Mouse (Mus musculus): ENCODE results near the gene Nrgn. TPM values are rescaled to one million over a fixed set of nuclear protein-coding genes. Genes with fewer than 3 reads are reported as not detected.

Gene Nrgn
- polyA plus RNA-seq, 1 experiment from 2014 or later, result 3.7 TPM

- Histone ChIP-seq H3K4me2 (replicated peaks) (no peak overlapping the region), H3K9me3 (no peaks in the 10 kb centered on the region), H3K27me3 (no peaks in the 10 kb centered on the region), H3K27ac (no peak overlapping the region), H3K9ac (replicated peaks) (no peak overlapping the region), H3K4me1 (replicated peaks) (0 out of 2 replicates have a peak, but pooled peaks cover 2% of the 10 kb centered on the region), H3K4me3 (replicated peaks) (no peak overlapping the region), H3K36me3 (peaks cover 31% of the 10 kb centered on the region)
- no peak for ATAC-seq
- 74% methylated on average over 1 of the region's 1 CpGs for WGBS
Measured at GRCm38 (mm10) chr9:37517467-37517866, 35.2 kb downstream of the Nrgn start.

- H3K4me2 ChIP-seq (replicated peaks), result no peak overlapping the region
- H3K9ac ChIP-seq (replicated peaks), result no peak overlapping the region
- H3K27me3 ChIP-seq, result no peaks in the 10 kb centered on the region
- WGBS, result 79% methylated on average over 3 of the region's 3 CpGs
- H3K9me3 ChIP-seq, result no peaks in the 10 kb centered on the region
- ATAC-seq, result no peak
- H3K4me1 ChIP-seq (replicated peaks), result 0 out of 2 replicates have a peak, but pooled peaks cover 2% of the 10 kb centered on the region
- peaks cover 8% of the 10 kb centered on the region for H3K36me3 ChIP-seq
- no peak overlapping the region for H3K4me3 ChIP-seq (replicated peaks)
- H3K27ac ChIP-seq, result no peak overlapping the region
Measured at GRCm38 (mm10) chr9:37514456-37514855, 38.2 kb downstream of the Nrgn start.

DNA sequence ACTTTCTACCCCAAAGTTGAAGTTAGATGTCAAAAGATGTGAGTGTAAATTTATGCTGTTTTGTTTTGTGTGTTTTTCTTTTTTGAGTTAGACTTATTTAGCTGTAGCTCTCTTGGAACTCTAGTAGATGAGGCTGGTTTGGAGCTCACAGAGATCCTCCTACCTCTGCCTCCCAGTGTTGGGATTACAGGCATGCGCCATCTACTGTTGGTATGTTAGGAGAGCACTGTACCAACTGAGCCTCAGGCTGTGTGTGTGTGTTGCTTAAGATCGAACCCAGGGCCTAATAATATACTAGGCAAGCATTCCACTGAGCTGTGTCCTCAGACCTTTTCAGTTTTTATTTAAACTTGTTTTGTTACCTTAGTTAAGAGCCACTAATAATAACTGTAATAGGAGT is 40.6 kb downstream of the Nrgn start:
- Histone ChIP-seq H3K9me3 (no peaks in the 10 kb centered on the region), H3K27me3 (no peaks in the 10 kb centered on the region), H3K4me3 (replicated peaks) (no peak overlapping the region), H3K4me2 (replicated peaks) (no peak overlapping the region), H3K4me1 (replicated peaks) (0 out of 2 replicates have a peak, but pooled peaks cover 2% of the 10 kb centered on the region), H3K27ac (no peak overlapping the region), H3K36me3 (no peaks in the 10 kb centered on the region), H3K9ac (replicated peaks) (no peak overlapping the region)
- WGBS, result 94% methylated on average over 2 of the region's 2 CpGs
- no peak for ATAC-seq

- 93% methylated on average over 1 of the region's 1 CpGs for WGBS
- no peak for ATAC-seq
- no peak overlapping the region for H3K27ac ChIP-seq
- no peak overlapping the region for H3K4me2 ChIP-seq (replicated peaks)
- no peaks in the 10 kb centered on the region for H3K4me1 ChIP-seq (replicated peaks)
- no peak overlapping the region for H3K4me3 ChIP-seq (replicated peaks)
- no peaks in the 10 kb centered on the region for H3K36me3 ChIP-seq
- no peaks in the 10 kb centered on the region for H3K27me3 ChIP-seq
- no peak overlapping the region for H3K9ac ChIP-seq (replicated peaks)
- 0 out of 2 replicates have a peak, but pooled peaks cover 3% of the 10 kb centered on the region for H3K9me3 ChIP-seq
Measured at GRCm38 (mm10) chr9:37506023-37506422, 46.7 kb downstream of the Nrgn start.

- no peak overlapping the region for H3K9ac ChIP-seq (replicated peaks)
- H3K4me3 ChIP-seq (replicated peaks), result no peak overlapping the region
- 0 out of 2 replicates have a peak, but pooled peaks cover 3% of the 10 kb centered on the region for H3K9me3 ChIP-seq
- no peaks in the 10 kb centered on the region for H3K27me3 ChIP-seq
- H3K27ac ChIP-seq, result no peak overlapping the region
- no peak for ATAC-seq
- H3K4me1 ChIP-seq (replicated peaks), result no peaks in the 10 kb centered on the region
- no peaks in the 10 kb centered on the region for H3K36me3 ChIP-seq
- H3K4me2 ChIP-seq (replicated peaks), result no peak overlapping the region
Measured at GRCm38 (mm10) chr9:37504348-37504747, 48.4 kb downstream of the Nrgn start.

GRCm38 (mm10) chr9:37501170-37501569 is 51.5 kb downstream of the Nrgn start:
- Histone ChIP-seq H3K4me1 (replicated peaks) (no peaks in the 10 kb centered on the region), H3K36me3 (no peaks in the 10 kb centered on the region), H3K27me3 (no peaks in the 10 kb centered on the region), H3K4me3 (replicated peaks) (no peak overlapping the region), H3K9ac (replicated peaks) (no peak overlapping the region), H3K27ac (no peak overlapping the region), H3K4me2 (replicated peaks) (no peak overlapping the region), H3K9me3 (0 out of 2 replicates have a peak, but pooled peaks cover 3% of the 10 kb centered on the region)
- no peak for ATAC-seq
- 97% methylated on average over 1 of the region's 1 CpGs for WGBS

DNA sequence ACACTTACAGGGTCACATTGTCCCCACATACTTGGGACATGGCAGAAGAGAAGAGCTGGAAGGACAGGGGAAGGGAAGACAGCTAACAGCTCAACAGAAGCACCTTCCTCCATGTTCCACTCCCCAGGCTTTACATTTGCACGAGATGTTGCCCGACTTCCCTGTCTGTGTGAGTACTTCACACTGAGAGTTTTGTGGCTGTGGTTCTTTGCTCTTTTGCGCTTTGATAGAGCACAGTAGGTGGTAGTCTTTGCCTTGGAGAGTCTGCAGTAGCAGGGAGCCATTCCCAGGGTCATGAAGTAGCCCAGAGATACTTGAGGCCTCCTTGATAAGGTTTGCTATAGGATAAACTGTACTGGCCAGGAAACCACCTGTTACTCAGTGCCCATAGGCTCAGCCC is 52.5 kb downstream of the Nrgn start:
- 0 out of 2 replicates have a peak, but pooled peaks cover 3% of the 10 kb centered on the region for H3K9me3 ChIP-seq
- no peak overlapping the region for H3K27ac ChIP-seq
- 76% methylated on average over 3 of the region's 3 CpGs for WGBS
- H3K4me1 ChIP-seq (replicated peaks), result no peaks in the 10 kb centered on the region
- no peak overlapping the region for H3K4me3 ChIP-seq (replicated peaks)
- no peak overlapping the region for H3K4me2 ChIP-seq (replicated peaks)
- no peaks in the 10 kb centered on the region for H3K36me3 ChIP-seq
- no peaks in the 10 kb centered on the region for H3K27me3 ChIP-seq
- no peak overlapping the region for H3K9ac ChIP-seq (replicated peaks)
- no peak for ATAC-seq

DNA sequence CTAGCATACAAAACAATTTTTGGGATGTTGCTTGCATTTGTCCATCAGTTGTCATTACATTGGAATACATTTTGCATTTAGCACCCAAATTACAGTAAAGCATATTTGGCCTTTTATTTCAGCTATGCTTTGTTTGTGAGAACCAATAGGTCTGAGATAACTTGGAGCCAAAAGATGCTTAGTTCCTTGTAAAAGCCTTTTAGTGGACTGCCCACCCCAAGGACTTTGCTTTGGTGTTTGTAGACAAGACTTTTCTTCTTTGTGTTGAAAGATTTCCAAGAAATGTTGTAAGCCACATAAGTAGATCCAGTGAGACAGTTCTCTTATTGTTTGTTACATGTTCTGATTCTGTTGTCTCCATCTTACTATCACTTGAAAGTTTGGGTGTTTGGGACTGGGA is 56.4 kb downstream of the Nrgn start:
- no peak overlapping the region for H3K4me3 ChIP-seq (replicated peaks)
- H3K9me3 ChIP-seq, result no peaks in the 10 kb centered on the region
- H3K27ac ChIP-seq, result no peak overlapping the region
- H3K4me1 ChIP-seq (replicated peaks), result peaks cover 8% of the 10 kb centered on the region
- no peak for ATAC-seq
- H3K36me3 ChIP-seq, result 0 out of 2 replicates have a peak, but pooled peaks cover 12% of the 10 kb centered on the region
- H3K4me2 ChIP-seq (replicated peaks), result no peak overlapping the region
- H3K9ac ChIP-seq (replicated peaks), result no peak overlapping the region
- no peaks in the 10 kb centered on the region for H3K27me3 ChIP-seq

DNA sequence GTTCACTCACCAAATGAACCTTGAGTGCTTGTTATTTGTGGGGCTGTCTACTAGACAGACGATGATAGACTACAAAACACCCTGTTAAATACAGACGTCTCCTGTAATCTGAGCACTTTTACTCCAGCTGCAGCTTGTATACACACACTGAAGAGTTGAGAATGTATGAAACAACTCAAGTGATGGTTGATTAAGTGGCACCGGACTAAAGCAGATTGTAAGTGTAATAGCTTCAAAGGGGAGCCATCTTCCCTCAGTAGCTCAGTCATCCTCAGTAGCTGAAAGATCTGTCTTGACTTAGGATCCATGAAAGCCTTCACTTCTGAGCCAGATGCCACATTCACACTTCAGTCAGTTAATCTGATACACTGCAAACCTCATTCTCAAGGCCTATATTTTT is 56.9 kb downstream of the Nrgn start:
- no peak for ATAC-seq
- no peak overlapping the region for H3K27ac ChIP-seq
- 81% methylated on average over 3 of the region's 3 CpGs for WGBS
- peaks cover 13% of the 10 kb centered on the region for H3K4me1 ChIP-seq (replicated peaks)
- 0 out of 2 replicates have a peak, but pooled peaks cover 12% of the 10 kb centered on the region for H3K36me3 ChIP-seq
- H3K4me2 ChIP-seq (replicated peaks), result no peak overlapping the region
- H3K9me3 ChIP-seq, result no peaks in the 10 kb centered on the region
- H3K9ac ChIP-seq (replicated peaks), result no peak overlapping the region
- H3K27me3 ChIP-seq, result no peaks in the 10 kb centered on the region
- H3K4me3 ChIP-seq (replicated peaks), result no peak overlapping the region

Other genes starting within 250 kb of the Nrgn start
- gene Ccdc15, start 204.5 kb downstream of the Nrgn start, polyA plus RNA-seq (2015; fragmentation: Nextera tagmentation; extraction: Ambion mirVana), result 10.8 and 10.9 TPM in 2 replicates
- gene Hepacam, start 185.6 kb downstream of the Nrgn start, polyA plus RNA-seq (2015; fragmentation: Nextera tagmentation; extraction: Ambion mirVana), result 2.2 and 2.5 TPM in 2 replicates
- 4.0 and 4.9 TPM in 2 replicates for gene Robo4, start 151.0 kb downstream of the Nrgn start, polyA plus RNA-seq (2015; fragmentation: Nextera tagmentation; extraction: Ambion mirVana)
- gene Robo3, start 119.7 kb downstream of the Nrgn start, polyA plus RNA-seq (2015; fragmentation: Nextera tagmentation; extraction: Ambion mirVana), result 20.5 and 22.4 TPM in 2 replicates
- 36.5 and 39.5 TPM in 2 replicates for gene Msantd2, start 63.6 kb downstream of the Nrgn start, polyA plus RNA-seq (2015; fragmentation: Nextera tagmentation; extraction: Ambion mirVana)
- 33.5 and 34.5 TPM in 2 replicates for gene Esam, start 24.8 kb downstream of the Nrgn start, polyA plus RNA-seq (2015; fragmentation: Nextera tagmentation; extraction: Ambion mirVana)
- 0.37 and 0.42 TPM in 2 replicates for gene Vsig2, start 13.6 kb downstream of the Nrgn start, polyA plus RNA-seq (2015; fragmentation: Nextera tagmentation; extraction: Ambion mirVana)
- 8.1 and 9.2 TPM in 2 replicates for gene Siae, start 2.8 kb upstream of the Nrgn start, polyA plus RNA-seq (2015; fragmentation: Nextera tagmentation; extraction: Ambion mirVana)
- gene Spa17, start 60.8 kb upstream of the Nrgn start, polyA plus RNA-seq (2015; fragmentation: Nextera tagmentation; extraction: Ambion mirVana), result 10.7 and 13.6 TPM in 2 replicates
- 85.8 and 89.4 TPM in 2 replicates for gene Tbrg1, start 104.4 kb upstream of the Nrgn start, polyA plus RNA-seq (2015; fragmentation: Nextera tagmentation; extraction: Ambion mirVana)
- not detected in 2 replicates for gene Panx3, start 116.3 kb upstream of the Nrgn start, polyA plus RNA-seq (2015; fragmentation: Nextera tagmentation; extraction: Ambion mirVana)
- not detected in 2 replicates for gene Olfr160, start 163.3 kb upstream of the Nrgn start, polyA plus RNA-seq (2015; fragmentation: Nextera tagmentation; extraction: Ambion mirVana)
- not detected in 2 replicates for gene Olfr874, start 192.2 kb upstream of the Nrgn start, polyA plus RNA-seq (2015; fragmentation: Nextera tagmentation; extraction: Ambion mirVana)
- not detected in 2 replicates for gene Olfr875, start 219.0 kb upstream of the Nrgn start, polyA plus RNA-seq (2015; fragmentation: Nextera tagmentation; extraction: Ambion mirVana)